Comparison of ENCODE assay signal across 22 mouse cellular contexts in the genomic region with DNA sequence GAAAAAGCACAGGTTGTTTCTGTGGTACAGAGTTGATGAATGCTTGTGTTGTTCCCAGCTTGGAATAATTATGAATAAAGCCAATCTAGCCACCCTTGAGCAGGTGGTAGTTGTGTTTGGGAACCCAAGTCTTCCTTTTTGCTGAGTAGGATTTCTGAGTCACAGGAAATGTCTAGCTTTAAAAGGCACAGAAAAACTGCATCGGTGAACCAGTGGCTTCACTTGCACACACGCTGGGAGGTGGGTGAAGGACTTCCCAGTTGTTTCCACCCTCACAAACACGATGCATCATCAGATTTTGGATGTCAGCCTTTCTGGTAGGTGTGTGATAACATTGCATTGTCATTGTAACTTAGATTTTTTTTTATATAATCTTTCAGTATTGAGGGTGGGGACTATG.
DNase-seq lines count a peak whose midpoint lies in the region; ATAC-seq and TF ChIP-seq lines count a peak whose summit lies in the region.
"Had no signal": no experiment of that assay in that cellular context is flagged by ENCODE, and none has a peak within 500 bp of the region (broad histone marks: within the 10 kb centered on the region; RNA-seq: fewer than 3 reads in every experiment).

No protein-coding gene starts in this region.

- peak overlapping the region; percentile 40 for H3K27ac ChIP-seq in layer of hippocampus, adult 2 months
- H3K27ac ChIP-seq in forebrain, embryonic 11.5 days (ENCODE audit: low read depth, low read length): no peak overlapping the region
- H3K27ac ChIP-seq: embryonic facial prominence, embryonic 13.5 days; forebrain, embryonic 13.5 days; heart, embryonic 15.5 days; hindbrain, embryonic 13.5 days; hindbrain, postnatal 0 days had no signal

- no peaks in the 10 kb centered on the region for H3K9me3 ChIP-seq in forebrain, embryonic 11.5 days (ENCODE audit: control insufficient read depth, low read length)
- H3K9me3 ChIP-seq: embryonic facial prominence, embryonic 13.5 days; forebrain, embryonic 13.5 days; heart, embryonic 15.5 days; hindbrain, embryonic 13.5 days had no signal

- no peaks in the 10 kb centered on the region for H3K27me3 ChIP-seq in forebrain, embryonic 11.5 days (ENCODE audit: control insufficient read depth, insufficient read depth, low read length)
- H3K27me3 ChIP-seq: embryonic facial prominence, embryonic 13.5 days; forebrain, embryonic 13.5 days; heart, embryonic 15.5 days; hindbrain, embryonic 13.5 days had no signal

- no peaks in the 10 kb centered on the region for H3K4me1 ChIP-seq in forebrain, embryonic 11.5 days (replicated peaks; ENCODE audit: control insufficient read depth, insufficient read depth, low read length)
- H3K4me1 ChIP-seq: embryonic facial prominence, embryonic 13.5 days; forebrain, embryonic 13.5 days; heart, embryonic 15.5 days; hindbrain, embryonic 13.5 days had no signal

- no peak overlapping the region for H3K4me3 ChIP-seq in layer of hippocampus, adult 2 months
- H3K4me3 ChIP-seq in forebrain, embryonic 11.5 days (ENCODE audit: low read depth, low read length): no peak overlapping the region
- H3K4me3 ChIP-seq: embryonic facial prominence, embryonic 13.5 days; forebrain, embryonic 13.5 days; heart, embryonic 15.5 days; hindbrain, embryonic 13.5 days had no signal

- intact Hi-C loops in left cerebral cortex, postnatal 25 days (cut with DNase I): loop anchor here (5.0 to 10.0 kb wide), 3 partner anchors 65 to 207 kb away; no protein-coding TSS in a partner anchor
- intact Hi-C loops in left cerebral cortex, postnatal 14 days (cut with DNase I): no loop called here

- DNase-seq in frontal cortex, adult 2 months (ENCODE audit: extremely low spot score in 1 of 2, low spot score in 1 of 2): peak; percentile 4 to 54
- DNase-seq in frontal cortex, postnatal 10 days (ENCODE audit: low spot score in 2 of 2): no peak
- peak; percentile 11 to 17 for DNase-seq in layer of hippocampus, adult 2 months (ENCODE audit: low spot score in 2 of 2)
- DNase-seq in layer of hippocampus, postnatal 14 days (ENCODE audit: low spot score in 2 of 2): no peak
- DNase-seq in left cerebral cortex, postnatal 25 days (ENCODE audit: low spot score in 2 of 2): peak; percentile 24 to 58
- DNase-seq in left cerebral cortex, postnatal 14 days (ENCODE audit: low spot score in 2 of 2): no peak
- DNase-seq in brain, adult 2 months (ENCODE audit: low read depth, low spot score): peak; percentile 74
- DNase-seq in forebrain, embryonic 11.5 days (ENCODE audit: low spot score): no peak
- DNase-seq: adrenal gland, postnatal 10 days; cerebellum, adult 18-20 months; cerebellum, adult 9-11 months; cerebellum, postnatal 36 days; forebrain, postnatal 0 days; gastrocnemius, postnatal 36 days; heart, adult 18-20 months; heart, postnatal 14 days had no signal

- 81% methylated on average over 3 of the region's 3 CpGs for WGBS in forebrain, embryonic 11.5 days

- H3K4me2 ChIP-seq in forebrain, embryonic 11.5 days (ENCODE audit: low read depth, low read length, severe bottlenecking): no peak overlapping the region
- H3K4me2 ChIP-seq: embryonic facial prominence, embryonic 13.5 days; forebrain, embryonic 13.5 days; heart, embryonic 11.5 days; heart, embryonic 15.5 days; hindbrain, embryonic 13.5 days had no signal

- no peak for ATAC-seq in forebrain, embryonic 11.5 days (replicated peaks; ENCODE audit: low FRiP score)
- ATAC-seq: forebrain, embryonic 13.5 days; forebrain, postnatal 0 days; hindbrain, postnatal 0 days had no signal

- H3K36me3 ChIP-seq in forebrain, embryonic 11.5 days (ENCODE audit: control insufficient read depth, insufficient read depth, low read length): no peaks in the 10 kb centered on the region
- H3K36me3 ChIP-seq: embryonic facial prominence, embryonic 13.5 days; heart, embryonic 15.5 days; hindbrain, embryonic 13.5 days had no signal

- H3K9ac ChIP-seq in forebrain, embryonic 11.5 days (ENCODE audit: low read length): no peak overlapping the region
- H3K9ac ChIP-seq: embryonic facial prominence, embryonic 13.5 days; forebrain, embryonic 13.5 days; forebrain, postnatal 0 days; heart, embryonic 15.5 days; hindbrain, embryonic 13.5 days had no signal

- TF ChIP-seq CTCF in layer of hippocampus, adult 2 months (conservative IDR thresholded peaks at IDR 0.05): no peak

Comparison
In these comparisons a context has a peak if more than half of its experiments do, and no peak if none do; other contexts are left out.
1. DNase-seq: peak in frontal cortex, adult 2 months (2 of 2), layer of hippocampus, adult 2 months (2 of 2), left cerebral cortex, postnatal 25 days (2 of 2) and brain, adult 2 months (single experiment); none in frontal cortex, postnatal 10 days (0 of 2), layer of hippocampus, postnatal 14 days (0 of 2), left cerebral cortex, postnatal 14 days (0 of 2) and forebrain, embryonic 11.5 days (single experiment).